Mouse (Mus musculus): ENCODE measurements around the gene Uvrag.

- TF ChIP-seq CTCF (conservative IDR thresholded peaks at IDR 0.05; ENCODE audit: low read length) = no peak
- TF ChIP-seq NANOG (IDR thresholded peaks at IDR 0.05; ENCODE audit: borderline replicate concordance, low read length) = no peak
Measured at GRCm38 (mm10) chr7:98837901-98838300, 303.0 kb downstream of the Uvrag start.
